Mouse (Mus musculus): ENCODE measurements around the gene Iqsec1. TPM values are rescaled to one million over a fixed set of nuclear protein-coding genes. Genes with fewer than 3 reads are reported as not detected.

Iqsec1 gene
- total and polyA plus RNA-seq, 2 experiments: 8.9 to 69.3 TPM

GRCm38 (mm10) chr6:90702837-90703735 lies 285.4 kb downstream of the Iqsec1 start:
- DNase-seq (ENCODE audit: extremely low read depth, low read depth, low spot score): no peak
- 0 out of 2 replicates have a peak overlapping the region, but pooled peaks have one; percentile 8 for H3K9ac ChIP-seq (ENCODE audit: low read depth, low read length)
- no peaks in the 10 kb centered on the region for H3K36me3 ChIP-seq (ENCODE audit: control insufficient read depth, insufficient read depth, low read length)
- H3K27ac ChIP-seq (replicated peaks; ENCODE audit: insufficient read depth, low read depth, low read length): peak overlapping the region; percentile 70
- TF ChIP-seq CTCF (IDR thresholded peaks at IDR 0.05; ENCODE audit: low read depth, low read length) (no peak), POLR2A (IDR thresholded peaks at IDR 0.05; ENCODE audit: extremely low read depth, insufficient read depth, low read length) (no peak)
- H3K27me3 ChIP-seq (ENCODE audit: control insufficient read depth, insufficient read depth, low read length): no peaks in the 10 kb centered on the region
- no peak overlapping the region for H3K4me3 ChIP-seq (ENCODE audit: insufficient read depth, low read depth, low read length)
- peaks cover 44% of the 10 kb centered on the region for H3K79me2 ChIP-seq (ENCODE audit: control insufficient read depth, insufficient read depth, low read length)
- H3K4me1 ChIP-seq (ENCODE audit: control insufficient read depth, insufficient read depth, low read length): peaks cover 63% of the 10 kb centered on the region
- 17% methylated on average over 4 of the region's 4 CpGs for WGBS

- no peaks in the 10 kb centered on the region for H3K27me3 ChIP-seq (ENCODE audit: control insufficient read depth, insufficient read depth, low read length)
- peaks cover 43% of the 10 kb centered on the region for H3K79me2 ChIP-seq (ENCODE audit: control insufficient read depth, insufficient read depth, low read length)
- H3K27ac ChIP-seq (replicated peaks; ENCODE audit: insufficient read depth, low read depth, low read length): peak overlapping the region; percentile 70
- H3K36me3 ChIP-seq (ENCODE audit: control insufficient read depth, insufficient read depth, low read length): no peaks in the 10 kb centered on the region
- peaks cover 58% of the 10 kb centered on the region for H3K4me1 ChIP-seq (ENCODE audit: control insufficient read depth, insufficient read depth, low read length)
- no peak overlapping the region for H3K9ac ChIP-seq (ENCODE audit: low read depth, low read length)
- no peak overlapping the region for H3K4me3 ChIP-seq (ENCODE audit: insufficient read depth, low read depth, low read length)
- TF ChIP-seq CTCF (IDR thresholded peaks at IDR 0.05; ENCODE audit: low read depth, low read length) (0 out of 2 replicates have a peak, but pooled peaks have one; percentile 20), POLR2A (IDR thresholded peaks at IDR 0.05; ENCODE audit: extremely low read depth, insufficient read depth, low read length) (no peak)
- DNase-seq (ENCODE audit: extremely low read depth, low read depth, low spot score): peak; percentile 97
Measured at GRCm38 (mm10) chr6:90702197-90702596, 286.3 kb downstream of the Iqsec1 start.

- no peak for DNase-seq (ENCODE audit: extremely low read depth, low read depth, low spot score)
- no peak overlapping the region for H3K9ac ChIP-seq (ENCODE audit: low read depth, low read length)
- H3K36me3 ChIP-seq (ENCODE audit: control insufficient read depth, insufficient read depth, low read length): no peaks in the 10 kb centered on the region
- H3K27ac ChIP-seq (replicated peaks; ENCODE audit: insufficient read depth, low read depth, low read length): peak overlapping the region; percentile 57
- no peak overlapping the region for H3K4me3 ChIP-seq (ENCODE audit: insufficient read depth, low read depth, low read length)
- TF ChIP-seq POLR2A (IDR thresholded peaks at IDR 0.05; ENCODE audit: extremely low read depth, insufficient read depth, low read length): no peak
- peaks cover 43% of the 10 kb centered on the region for H3K79me2 ChIP-seq (ENCODE audit: control insufficient read depth, insufficient read depth, low read length)
- 73% methylated on average over 2 of the region's 2 CpGs for WGBS
- H3K4me1 ChIP-seq (ENCODE audit: control insufficient read depth, insufficient read depth, low read length): peaks cover 51% of the 10 kb centered on the region
- no peaks in the 10 kb centered on the region for H3K27me3 ChIP-seq (ENCODE audit: control insufficient read depth, insufficient read depth, low read length)
Measured at GRCm38 (mm10) chr6:90701391-90701790, 287.1 kb downstream of the Iqsec1 start.

- Histone ChIP-seq H3K9ac (ENCODE audit: low read depth, low read length) (no peak overlapping the region), H3K27me3 (ENCODE audit: control insufficient read depth, insufficient read depth, low read length) (no peaks in the 10 kb centered on the region), H3K4me3 (ENCODE audit: insufficient read depth, low read depth, low read length) (no peak overlapping the region), H3K27ac (replicated peaks; ENCODE audit: insufficient read depth, low read depth, low read length) (peak overlapping the region; percentile 57; the same call in 1 of the 2 replicates), H3K36me3 (ENCODE audit: control insufficient read depth, insufficient read depth, low read length) (no peaks in the 10 kb centered on the region), H3K4me1 (ENCODE audit: control insufficient read depth, insufficient read depth, low read length) (peaks cover 48% of the 10 kb centered on the region), H3K79me2 (ENCODE audit: control insufficient read depth, insufficient read depth, low read length) (peaks cover 41% of the 10 kb centered on the region)
- 99% methylated on average over 2 of the region's 2 CpGs for WGBS
- no peak for DNase-seq (ENCODE audit: extremely low read depth, low read depth, low spot score)
- TF ChIP-seq POLR2A (IDR thresholded peaks at IDR 0.05; ENCODE audit: extremely low read depth, insufficient read depth, low read length) (no peak), CTCF (IDR thresholded peaks at IDR 0.05; ENCODE audit: low read depth, low read length) (no peak)
Measured at GRCm38 (mm10) chr6:90700737-90701136, 287.7 kb downstream of the Iqsec1 start.

- H3K36me3 ChIP-seq (ENCODE audit: control insufficient read depth, insufficient read depth, low read length): no peaks in the 10 kb centered on the region
- no peak overlapping the region for H3K9ac ChIP-seq (ENCODE audit: low read depth, low read length)
- H3K4me1 ChIP-seq (ENCODE audit: control insufficient read depth, insufficient read depth, low read length): peaks cover 42% of the 10 kb centered on the region
- H3K4me3 ChIP-seq (ENCODE audit: insufficient read depth, low read depth, low read length): no peak overlapping the region
- no peaks in the 10 kb centered on the region for H3K27me3 ChIP-seq (ENCODE audit: control insufficient read depth, insufficient read depth, low read length)
- WGBS: 63% methylated on average over 1 of the region's 1 CpGs
- H3K79me2 ChIP-seq (ENCODE audit: control insufficient read depth, insufficient read depth, low read length): peaks cover 37% of the 10 kb centered on the region
- DNase-seq (ENCODE audit: extremely low read depth, low read depth, low spot score): no peak
- TF ChIP-seq POLR2A (IDR thresholded peaks at IDR 0.05; ENCODE audit: extremely low read depth, insufficient read depth, low read length) (no peak), CTCF (IDR thresholded peaks at IDR 0.05; ENCODE audit: low read depth, low read length) (no peak)
- no peak overlapping the region for H3K27ac ChIP-seq (replicated peaks; ENCODE audit: insufficient read depth, low read depth, low read length)
Measured at GRCm38 (mm10) chr6:90700068-90700467, 288.4 kb downstream of the Iqsec1 start.

GRCm38 (mm10) chr6:90698843-90699242 lies 289.6 kb downstream of the Iqsec1 start:
- Histone ChIP-seq H3K4me1 (ENCODE audit: control insufficient read depth, insufficient read depth, low read length) (peaks cover 31% of the 10 kb centered on the region), H3K4me3 (ENCODE audit: insufficient read depth, low read depth, low read length) (no peak overlapping the region), H3K27me3 (ENCODE audit: control insufficient read depth, insufficient read depth, low read length) (no peaks in the 10 kb centered on the region), H3K27ac (replicated peaks; ENCODE audit: insufficient read depth, low read depth, low read length) (no peak overlapping the region), H3K9ac (ENCODE audit: low read depth, low read length) (no peak overlapping the region), H3K36me3 (ENCODE audit: control insufficient read depth, insufficient read depth, low read length) (peaks cover 3% of the 10 kb centered on the region), H3K79me2 (ENCODE audit: control insufficient read depth, insufficient read depth, low read length) (peaks cover 39% of the 10 kb centered on the region)
- WGBS: 89% methylated on average over 6 of the region's 6 CpGs
- DNase-seq (ENCODE audit: extremely low read depth, low read depth, low spot score): no peak
- TF ChIP-seq CTCF (IDR thresholded peaks at IDR 0.05; ENCODE audit: low read depth, low read length) (no peak), POLR2A (IDR thresholded peaks at IDR 0.05; ENCODE audit: extremely low read depth, insufficient read depth, low read length) (no peak)
